Mouse (Mus musculus): ENCODE results near the gene Olfr766-ps1.
"Not testable (repeated sequence)": the region's sequence is repeated elsewhere in the genome, so short reads cannot be mapped to it uniquely, and the experiment has no call there.

The Olfr766-ps1 gene

DNA sequence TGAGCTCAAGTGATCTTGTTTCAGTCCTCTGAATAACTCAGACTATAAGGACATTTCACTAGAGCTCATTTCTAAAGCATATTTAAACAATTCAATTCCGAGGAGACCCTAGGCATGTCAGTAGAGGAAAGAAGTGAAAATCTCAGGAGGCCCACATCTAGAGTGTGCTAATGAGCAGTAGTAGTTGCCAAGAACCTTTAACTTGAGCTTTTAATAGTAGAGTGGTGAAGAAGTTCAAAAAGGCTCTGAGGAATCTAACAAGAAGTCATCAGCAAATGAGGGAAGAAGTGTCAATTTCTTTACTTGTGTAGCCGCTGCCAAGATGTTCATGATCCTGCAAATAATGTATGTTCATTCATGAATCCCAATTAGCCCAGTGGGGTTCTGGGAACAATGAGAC is at the start of gene Olfr766-ps1:
Gene Olfr766-ps1 (minus strand): TSS at position 101 of the 400 bp plus-strand sequence.
- DNase-seq: no peak

GRCm38 (mm10) chr10:129117761-129118160 is 49.0 kb upstream of the Olfr766-ps1 start, which contains the start of gene Olfr769:
Olfr769 (minus strand) TSS chr10:129117861.
- DNase-seq: no peak

DNA sequence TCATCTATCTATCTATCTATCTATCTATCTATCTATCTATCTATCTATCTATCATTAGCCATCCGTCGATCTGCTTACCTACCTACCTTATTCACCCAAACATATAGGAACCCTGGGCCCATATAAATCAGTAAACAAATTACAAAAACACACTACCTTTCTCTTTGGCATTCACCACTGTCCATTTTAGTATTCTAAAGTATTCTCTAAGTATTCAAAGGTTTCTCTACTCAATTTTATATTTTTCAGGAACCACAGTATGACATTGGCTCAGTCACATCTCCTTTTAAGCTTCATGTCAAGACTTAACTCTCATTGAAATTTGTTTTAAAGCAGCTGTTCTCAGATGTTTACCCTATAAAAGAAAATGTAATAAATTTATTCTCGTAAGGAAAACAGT is 46.4 kb upstream of the Olfr766-ps1 start:
- no peak for DNase-seq

DNA sequence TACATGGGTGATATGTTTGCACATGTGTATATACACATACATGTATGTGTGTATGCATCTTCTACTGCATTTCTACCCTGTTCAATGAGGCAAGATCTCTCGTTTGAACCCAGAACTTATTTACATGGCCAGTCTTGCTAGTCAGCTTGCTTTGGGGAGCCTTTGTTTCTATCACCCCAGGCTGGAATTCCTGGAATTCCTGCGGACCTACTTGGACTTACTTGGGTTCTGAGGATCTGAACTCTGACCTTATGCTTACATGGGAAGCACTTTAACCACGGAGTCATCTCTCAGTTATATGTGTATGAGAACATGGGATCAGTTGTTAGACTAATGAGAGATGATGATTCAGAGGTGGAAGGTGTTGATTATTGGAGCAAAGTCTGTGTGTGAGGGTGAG is 32.5 kb upstream of the Olfr766-ps1 start:
- no peak for DNase-seq

DNA sequence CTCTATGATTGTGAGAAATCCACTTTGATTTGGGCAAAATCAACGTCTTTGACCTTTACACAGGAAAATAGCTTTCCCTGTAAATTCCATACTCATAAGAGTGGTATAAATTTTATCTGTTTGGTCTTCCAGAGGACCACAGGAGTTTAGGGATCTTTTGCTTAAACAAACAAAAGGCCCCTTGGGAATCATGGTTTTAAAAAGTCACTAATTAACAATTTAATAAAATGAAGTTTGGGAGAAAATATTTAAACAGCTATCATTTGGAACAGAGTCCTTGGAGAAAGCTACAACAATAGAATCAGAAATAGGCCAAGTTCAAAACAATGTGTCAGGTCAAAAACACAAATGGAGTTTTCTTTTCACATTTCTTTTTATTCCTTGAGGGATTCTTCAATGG is 30.5 kb upstream of the Olfr766-ps1 start, which contains the start of gene Olfr768:
Gene Olfr768 (minus strand): TSS at position 101 of the 400 bp plus-strand sequence.
- DNase-seq: no peak

GRCm38 (mm10) chr10:129082810-129083209 is 14.0 kb upstream of the Olfr766-ps1 start, which contains the start of gene Olfr767:
Olfr767 (minus strand) TSS chr10:129082910.
- DNase-seq: not testable (repeated sequence)

- DNase-seq: not testable (repeated sequence)
Observed at GRCm38 (mm10) chr10:129049898-129050297, 18.9 kb downstream of the Olfr766-ps1 start, which contains the start of gene Olfr765. Olfr765 (minus strand) TSS chr10:129049998.

DNA sequence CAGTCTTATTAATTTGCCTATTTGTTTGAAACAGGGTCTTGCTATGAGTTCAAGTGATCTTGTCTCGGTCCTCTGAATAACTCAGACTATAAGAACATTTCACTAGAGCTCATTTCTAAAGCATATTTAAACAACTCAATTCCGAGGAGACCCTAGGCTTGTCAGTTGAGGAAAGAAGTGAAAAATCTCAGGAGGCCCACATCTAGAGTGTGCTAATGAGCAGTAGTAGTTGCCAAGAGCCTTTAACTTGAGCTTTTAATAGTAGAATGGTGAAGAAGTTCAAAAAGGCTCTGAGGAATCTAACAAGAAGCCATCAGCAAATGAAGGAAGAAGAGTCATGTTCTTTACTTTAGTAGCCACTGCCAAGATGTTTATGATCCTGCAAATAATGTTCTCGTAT is 29.0 kb downstream of the Olfr766-ps1 start, which contains the start of gene Olfr764-ps1:
Gene Olfr764-ps1 (minus strand): TSS at position 101 of the 400 bp plus-strand sequence.
- no peak for DNase-seq

- DNase-seq: no peak
Observed at GRCm38 (mm10) chr10:129028343-129028742, 40.4 kb downstream of the Olfr766-ps1 start.

GRCm38 (mm10) chr10:129026018-129026662 is 42.6 kb downstream of the Olfr766-ps1 start:
- peak; percentile 55 for DNase-seq

- DNase-seq: no peak
Observed at GRCm38 (mm10) chr10:129023319-129023718, 45.5 kb downstream of the Olfr766-ps1 start.

- no peak for DNase-seq
Observed at GRCm38 (mm10) chr10:129014477-129014876, 54.3 kb downstream of the Olfr766-ps1 start.

All from right cerebral cortex, postnatal 14 days (tissue).